In genomic region chr19:52715359-52715758, GRCm38 (mm10) we compare ENCODE assay signal across 22 mouse cellular contexts.
DNase-seq lines count a peak whose midpoint lies in the region; ATAC-seq and TF ChIP-seq lines count a peak whose summit lies in the region.
"Had no signal": no experiment of that assay in that cellular context is flagged by ENCODE, and none has a peak within 500 bp of the region (broad histone marks: within the 10 kb centered on the region; RNA-seq: fewer than 3 reads in every experiment).

No protein-coding gene starts in this region.

- 69% methylated on average over 5 of the region's 5 CpGs for WGBS in embryonic facial prominence, embryonic 10.5 days
- 41% methylated on average over 5 of the region's 5 CpGs for WGBS in embryonic facial prominence, embryonic 12.5 days
- 58% methylated on average over 5 of the region's 5 CpGs for WGBS in forebrain, embryonic 16.5 days
- 80% methylated on average over 5 of the region's 5 CpGs for WGBS in midbrain, postnatal 0 days

- no peak overlapping the region for H3K4me2 ChIP-seq in embryonic facial prominence, embryonic 12.5 days (replicated peaks)
- no peak overlapping the region for H3K4me2 ChIP-seq in forebrain, embryonic 16.5 days (ENCODE audit: low read length)
- no peak overlapping the region for H3K4me2 ChIP-seq in midbrain, postnatal 0 days (ENCODE audit: low read depth, low read length, poor library complexity, severe bottlenecking)
- H3K4me2 ChIP-seq: embryonic facial prominence, embryonic 13.5 days; forebrain, embryonic 13.5 days; forebrain, embryonic 15.5 days had no signal

- H3K9ac ChIP-seq in embryonic facial prominence, embryonic 12.5 days: no peak overlapping the region
- H3K9ac ChIP-seq in forebrain, embryonic 16.5 days (replicated peaks; ENCODE audit: low read depth, low read length): no peak overlapping the region
- no peak overlapping the region for H3K9ac ChIP-seq in midbrain, postnatal 0 days (replicated peaks; ENCODE audit: low read length, poor library complexity, severe bottlenecking)
- H3K9ac ChIP-seq: embryonic facial prominence, embryonic 13.5 days; forebrain, embryonic 13.5 days; forebrain, embryonic 15.5 days had no signal

- TF ChIP-seq CTCF in midbrain, postnatal 0 days (IDR thresholded peaks at IDR 0.05): no peak

- H3K27ac ChIP-seq in embryonic facial prominence, embryonic 10.5 days (replicated peaks): no peak overlapping the region
- H3K27ac ChIP-seq in embryonic facial prominence, embryonic 12.5 days: no peak overlapping the region
- H3K27ac ChIP-seq in forebrain, embryonic 16.5 days (ENCODE audit: low read length): no peak overlapping the region
- H3K27ac ChIP-seq in midbrain, postnatal 0 days (ENCODE audit: low read depth, low read length): no peak overlapping the region
- H3K27ac ChIP-seq: embryonic facial prominence, embryonic 13.5 days; forebrain, embryonic 13.5 days; forebrain, embryonic 15.5 days had no signal

- ATAC-seq in embryonic facial prominence, embryonic 12.5 days (ENCODE audit: insufficient number of reproducible peaks, insufficient read depth, low FRiP score, low TSS enrichment): 0 out of 2 replicates have a peak, but pooled peaks have one; percentile 52
- ATAC-seq in forebrain, embryonic 16.5 days: no peak
- ATAC-seq in midbrain, postnatal 0 days (ENCODE audit: low FRiP score): no peak
- ATAC-seq: activated CD4-positive, CD25-positive, alpha-beta regulatory T cell, adult 4 months; CD4-positive, CD25-positive, alpha-beta regulatory T cell, adult 4 months; forebrain, embryonic 13.5 days; forebrain, embryonic 15.5 days; Patski had no signal

- no peaks in the 10 kb centered on the region for H3K4me1 ChIP-seq in embryonic facial prominence, embryonic 10.5 days
- H3K4me1 ChIP-seq in embryonic facial prominence, embryonic 12.5 days: no peaks in the 10 kb centered on the region
- no peaks in the 10 kb centered on the region for H3K4me1 ChIP-seq in forebrain, embryonic 16.5 days (replicated peaks; ENCODE audit: control insufficient read depth, insufficient read depth, low read length)
- no peaks in the 10 kb centered on the region for H3K4me1 ChIP-seq in midbrain, postnatal 0 days (ENCODE audit: insufficient read depth, low read length)
- H3K4me1 ChIP-seq: embryonic facial prominence, embryonic 13.5 days; forebrain, embryonic 13.5 days; forebrain, embryonic 15.5 days had no signal

- no peaks in the 10 kb centered on the region for H3K9me3 ChIP-seq in embryonic facial prominence, embryonic 10.5 days
- H3K9me3 ChIP-seq in embryonic facial prominence, embryonic 12.5 days: no peaks in the 10 kb centered on the region
- no peaks in the 10 kb centered on the region for H3K9me3 ChIP-seq in forebrain, embryonic 16.5 days (ENCODE audit: control insufficient read depth, low read length)
- no peaks in the 10 kb centered on the region for H3K9me3 ChIP-seq in midbrain, postnatal 0 days (ENCODE audit: low read length)
- H3K9me3 ChIP-seq: embryonic facial prominence, embryonic 13.5 days; forebrain, embryonic 13.5 days; forebrain, embryonic 15.5 days; G1E had no signal

- H3K4me3 ChIP-seq in embryonic facial prominence, embryonic 10.5 days: no peak overlapping the region
- H3K4me3 ChIP-seq in embryonic facial prominence, embryonic 12.5 days: no peak overlapping the region
- no peak overlapping the region for H3K4me3 ChIP-seq in forebrain, embryonic 16.5 days (replicated peaks; ENCODE audit: low read length)
- no peak overlapping the region for H3K4me3 ChIP-seq in midbrain, postnatal 0 days (ENCODE audit: low read depth, low read length)
- H3K4me3 ChIP-seq: embryonic facial prominence, embryonic 13.5 days; forebrain, embryonic 13.5 days; forebrain, embryonic 15.5 days had no signal

- DNase-seq in embryonic facial prominence, embryonic 10.5 days (ENCODE audit: low spot score): peak; percentile 15
- peak; percentile 1 for DNase-seq in mesoderm, embryonic 11.5 days (ENCODE audit: low read depth, low spot score)
- no peak for DNase-seq in midbrain, postnatal 0 days (ENCODE audit: low spot score)
- DNase-seq: adrenal gland, adult 8-10 months; adrenal gland, postnatal 14 days; adrenal gland, postnatal 36 days; B cell, adult 2 months; cerebellum, adult 11-12 months; cerebellum, adult 2 months; cerebellum, adult 9-10 months; cerebellum, postnatal 10 days; cerebellum, postnatal 25 days had no signal

- no peaks in the 10 kb centered on the region for H3K27me3 ChIP-seq in embryonic facial prominence, embryonic 10.5 days (replicated peaks; ENCODE audit: low read depth, poor library complexity, severe bottlenecking)
- no peaks in the 10 kb centered on the region for H3K27me3 ChIP-seq in embryonic facial prominence, embryonic 12.5 days
- no peaks in the 10 kb centered on the region for H3K27me3 ChIP-seq in forebrain, embryonic 16.5 days (replicated peaks; ENCODE audit: control insufficient read depth, insufficient read depth, low read length)
- no peaks in the 10 kb centered on the region for H3K27me3 ChIP-seq in midbrain, postnatal 0 days (ENCODE audit: insufficient read depth, low read length)
- H3K27me3 ChIP-seq: CH12.LX; embryonic facial prominence, embryonic 13.5 days; forebrain, embryonic 13.5 days; forebrain, embryonic 15.5 days had no signal

- no peaks in the 10 kb centered on the region for H3K36me3 ChIP-seq in embryonic facial prominence, embryonic 10.5 days (replicated peaks)
- H3K36me3 ChIP-seq in embryonic facial prominence, embryonic 12.5 days: no peaks in the 10 kb centered on the region
- no peaks in the 10 kb centered on the region for H3K36me3 ChIP-seq in forebrain, embryonic 16.5 days (ENCODE audit: control insufficient read depth, insufficient read depth)
- H3K36me3 ChIP-seq in midbrain, postnatal 0 days (ENCODE audit: insufficient read depth, low read length): no peaks in the 10 kb centered on the region
- H3K36me3 ChIP-seq: embryonic facial prominence, embryonic 13.5 days; forebrain, embryonic 15.5 days; G1E had no signal
